ENCODE assay signal across 20 mouse cellular contexts in genomic region chr11:80425247-80425778, GRCm38 (mm10). TPM values are rescaled to one million over a fixed set of nuclear protein-coding genes. Genes with fewer than 3 reads are reported as not detected.
DNase-seq lines count a peak whose midpoint lies in the region; ATAC-seq and TF ChIP-seq lines count a peak whose summit lies in the region.
"Had no signal": no experiment of that assay in that cellular context is flagged by ENCODE, and none has a peak within 500 bp of the region (broad histone marks: within the 10 kb centered on the region; RNA-seq: fewer than 3 reads in every experiment).

No protein-coding gene starts in this region.

- peak; percentile 22 for TF ChIP-seq CTCF in intestine, postnatal 0 days (IDR thresholded peaks at IDR 0.05; ENCODE audit: low read depth)
- TF ChIP-seq CTCF in lung, postnatal 0 days (IDR thresholded peaks at IDR 0.05): peak; percentile 3
- no peak for TF ChIP-seq CTCF in lung, adult 2 months (IDR thresholded peaks at IDR 0.05; ENCODE audit: insufficient read depth, low read length)

- H3K4me2 ChIP-seq in intestine, postnatal 0 days (replicated peaks; ENCODE audit: low read depth): no peak overlapping the region
- H3K4me2 ChIP-seq in intestine, embryonic 16.5 days (ENCODE audit: low read depth, low read length): no peak overlapping the region
- no peak overlapping the region for H3K4me2 ChIP-seq in lung, postnatal 0 days (replicated peaks; ENCODE audit: low read depth, low read length)
- H3K4me2 ChIP-seq: embryonic facial prominence, embryonic 12.5 days; heart, embryonic 13.5 days; hindbrain, embryonic 12.5 days had no signal

- 60% methylated on average over 5 of the region's 5 CpGs for WGBS in intestine, postnatal 0 days
- 58% methylated on average over 5 of the region's 5 CpGs for WGBS in intestine, embryonic 16.5 days
- WGBS in lung, postnatal 0 days: 55% methylated on average over 5 of the region's 5 CpGs
- WGBS in lung, adult 2 months: 58% methylated on average over 5 of the region's 5 CpGs

- no peak for DNase-seq in lung, postnatal 0 days (ENCODE audit: low spot score)
- DNase-seq in lung, adult 2 months: no peak
- DNase-seq in ES-CJ7 (ENCODE audit: low read depth, low spot score): peak; percentile 58
- DNase-seq in ZHBTc4 (ENCODE audit: low read depth, low spot score): peak; percentile 52
- no peak for DNase-seq in spleen, postnatal 4 days (ENCODE audit: low spot score in 2 of 2)
- no peak for DNase-seq in right cerebral cortex, postnatal 10 days (ENCODE audit: low spot score in 2 of 2)
- DNase-seq: adrenal gland, postnatal 10 days; cerebellum, adult 11-12 months; cerebellum, adult 9-10 months; cerebellum, postnatal 25 days; gastrocnemius, postnatal 25 days; heart, adult 11 months; heart, postnatal 36 days had no signal

- no peaks in the 10 kb centered on the region for H3K36me3 ChIP-seq in intestine, postnatal 0 days (ENCODE audit: control insufficient read depth, insufficient read depth)
- no peaks in the 10 kb centered on the region for H3K36me3 ChIP-seq in intestine, embryonic 16.5 days (ENCODE audit: control insufficient read depth, insufficient read depth, low read length)
- H3K36me3 ChIP-seq in lung, postnatal 0 days (ENCODE audit: insufficient read depth, low read length): no peaks in the 10 kb centered on the region
- H3K36me3 ChIP-seq: embryonic facial prominence, embryonic 12.5 days; heart, embryonic 13.5 days; hindbrain, embryonic 12.5 days had no signal

- H3K27ac ChIP-seq in intestine, postnatal 0 days (ENCODE audit: low read depth, low read length): no peak overlapping the region
- no peak overlapping the region for H3K27ac ChIP-seq in intestine, embryonic 16.5 days (ENCODE audit: low read length)
- H3K27ac ChIP-seq in lung, postnatal 0 days (ENCODE audit: low read length): no peak overlapping the region
- H3K27ac ChIP-seq: embryonic facial prominence, embryonic 12.5 days; heart, embryonic 13.5 days; hindbrain, embryonic 12.5 days; hindbrain, postnatal 0 days had no signal

- H3K27me3 ChIP-seq in intestine, postnatal 0 days (replicated peaks; ENCODE audit: control insufficient read depth, insufficient read depth, low read length): no peaks in the 10 kb centered on the region
- H3K27me3 ChIP-seq in intestine, embryonic 16.5 days (replicated peaks; ENCODE audit: control insufficient read depth, insufficient read depth, low read length): no peaks in the 10 kb centered on the region
- H3K27me3 ChIP-seq in lung, postnatal 0 days (replicated peaks; ENCODE audit: insufficient read depth, low read length): no peaks in the 10 kb centered on the region
- H3K27me3 ChIP-seq: embryonic facial prominence, embryonic 12.5 days; heart, embryonic 13.5 days; hindbrain, embryonic 12.5 days had no signal

- H3K9me3 ChIP-seq in intestine, postnatal 0 days (ENCODE audit: control insufficient read depth): no peaks in the 10 kb centered on the region
- H3K9me3 ChIP-seq in intestine, embryonic 16.5 days (ENCODE audit: control insufficient read depth, low read length): no peaks in the 10 kb centered on the region
- H3K9me3 ChIP-seq in lung, postnatal 0 days (ENCODE audit: low read length): no peaks in the 10 kb centered on the region
- H3K9me3 ChIP-seq: embryonic facial prominence, embryonic 12.5 days; heart, embryonic 13.5 days; hindbrain, embryonic 12.5 days had no signal

- H3K4me3 ChIP-seq in intestine, postnatal 0 days (ENCODE audit: low read depth, low read length): no peak overlapping the region
- H3K4me3 ChIP-seq in intestine, embryonic 16.5 days (ENCODE audit: low read length): no peak overlapping the region
- H3K4me3 ChIP-seq in lung, postnatal 0 days (ENCODE audit: low read depth, low read length): no peak overlapping the region
- no peak overlapping the region for H3K4me3 ChIP-seq in lung, adult 2 months (replicated peaks; ENCODE audit: extremely low read depth, low read depth, low read length)
- H3K4me3 ChIP-seq: embryonic facial prominence, embryonic 12.5 days; heart, embryonic 13.5 days; hindbrain, embryonic 12.5 days had no signal

- no peak for TF ChIP-seq POLR2A in lung, adult 2 months (IDR thresholded peaks at IDR 0.05; ENCODE audit: borderline replicate concordance, extremely low read depth, low read depth, low read length)

- H3K9ac ChIP-seq in intestine, postnatal 0 days (ENCODE audit: low read depth, low read length): no peak overlapping the region
- H3K9ac ChIP-seq in intestine, embryonic 16.5 days (ENCODE audit: low read depth, low read length): no peak overlapping the region
- no peak overlapping the region for H3K9ac ChIP-seq in lung, postnatal 0 days (replicated peaks; ENCODE audit: low read depth)
- H3K9ac ChIP-seq: embryonic facial prominence, embryonic 12.5 days; heart, embryonic 13.5 days; hindbrain, embryonic 12.5 days had no signal

- no peak for ATAC-seq in intestine, postnatal 0 days
- ATAC-seq in intestine, embryonic 16.5 days: no peak
- no peak for ATAC-seq in lung, postnatal 0 days
- ATAC-seq: forebrain, embryonic 16.5 days; hindbrain, postnatal 0 days had no signal

- no peaks in the 10 kb centered on the region for H3K4me1 ChIP-seq in intestine, postnatal 0 days (replicated peaks; ENCODE audit: control insufficient read depth, insufficient read depth, low read length)
- peaks cover 9% of the 10 kb centered on the region for H3K4me1 ChIP-seq in intestine, embryonic 16.5 days (ENCODE audit: control insufficient read depth, insufficient read depth, low read length)
- H3K4me1 ChIP-seq in lung, postnatal 0 days (ENCODE audit: insufficient read depth, low read depth, low read length): no peaks in the 10 kb centered on the region; the same call in 1 of the 2 replicates
- H3K4me1 ChIP-seq in lung, adult 2 months (ENCODE audit: control insufficient read depth, insufficient read depth, low read length): peaks cover 4% of the 10 kb centered on the region

- TF ChIP-seq EP300 in lung, postnatal 0 days (IDR thresholded peaks at IDR 0.05): no peak

RNA-seq across cellular contexts. Expression of gene Psmd11, which starts 3.1 kb away (rescaled TPM):
- 156 and 171 TPM in 2 replicates for polyA plus RNA-seq in intestine, postnatal 0 days (2015; fragmentation: Nextera tagmentation; extraction: Ambion mirVana)
- polyA plus RNA-seq in intestine, embryonic 16.5 days (2015; fragmentation: Nextera tagmentation; extraction: Ambion mirVana): 259 and 281 TPM in 2 replicates
- 173 and 190 TPM in 2 replicates for polyA plus RNA-seq in lung, postnatal 0 days (2015; fragmentation: Nextera tagmentation; extraction: Ambion mirVana)
- polyA plus RNA-seq in lung, adult 2 months (2012; rRNA removed): 31.7 and 48.3 TPM in 2 replicates

RNA-seq across cellular contexts. Expression of gene Zfp207, which starts 42.2 kb away (rescaled TPM):
- 109 and 113 TPM in 2 replicates for polyA plus RNA-seq in intestine, postnatal 0 days (2015; fragmentation: Nextera tagmentation; extraction: Ambion mirVana)
- 170 and 172 TPM in 2 replicates for polyA plus RNA-seq in intestine, embryonic 16.5 days (2015; fragmentation: Nextera tagmentation; extraction: Ambion mirVana)
- polyA plus RNA-seq in lung, postnatal 0 days (2015; fragmentation: Nextera tagmentation; extraction: Ambion mirVana): 120 and 125 TPM in 2 replicates
- polyA plus RNA-seq in lung, adult 2 months (2012; rRNA removed): 72.8 and 104 TPM in 2 replicates

RNA-seq across cellular contexts. Expression of gene 5730455P16Rik, which starts 47.5 kb away (rescaled TPM):
- 8.7 and 9.1 TPM in 2 replicates for polyA plus RNA-seq in intestine, postnatal 0 days (2015; fragmentation: Nextera tagmentation; extraction: Ambion mirVana)
- 11.5 and 14.9 TPM in 2 replicates for polyA plus RNA-seq in intestine, embryonic 16.5 days (2015; fragmentation: Nextera tagmentation; extraction: Ambion mirVana)
- 13.3 and 14.3 TPM in 2 replicates for polyA plus RNA-seq in lung, postnatal 0 days (2015; fragmentation: Nextera tagmentation; extraction: Ambion mirVana)
- 5.1 and 5.6 TPM in 2 replicates for polyA plus RNA-seq in lung, adult 2 months (2012; rRNA removed)

RNA-seq across cellular contexts. Expression of gene Cdk5r1, which starts 51.5 kb away (rescaled TPM):
- polyA plus RNA-seq in intestine, postnatal 0 days (2015; fragmentation: Nextera tagmentation; extraction: Ambion mirVana): 0.61 and 0.64 TPM in 2 replicates
- 0.87 and 0.88 TPM in 2 replicates for polyA plus RNA-seq in intestine, embryonic 16.5 days (2015; fragmentation: Nextera tagmentation; extraction: Ambion mirVana)
- 0.39 and 0.48 TPM in 2 replicates for polyA plus RNA-seq in lung, postnatal 0 days (2015; fragmentation: Nextera tagmentation; extraction: Ambion mirVana)
- 1.2 and 1.5 TPM in 2 replicates for polyA plus RNA-seq in lung, adult 2 months (2012; rRNA removed)

Comparison
In these comparisons a context has a peak if more than half of its experiments do, and no peak if none do; other contexts are left out.
1. DNase-seq: peak in ES-CJ7 (single experiment) and ZHBTc4 (single experiment); none in lung, postnatal 0 days (single experiment), lung, adult 2 months (single experiment), spleen, postnatal 4 days (0 of 2) and right cerebral cortex, postnatal 10 days (0 of 2).